Mouse (Mus musculus) myocyte (in vitro differentiated cells): ENCODE data around the gene Adam4. TPM values are rescaled to one million over a fixed set of nuclear protein-coding genes. Genes with fewer than 3 reads are reported as not detected.
"Not testable (repeated sequence)": the region's sequence is repeated elsewhere in the genome, so short reads cannot be mapped to it uniquely, and the experiment has no call there.

Experiments
- H3K27me3 ChIP-seq: one replicate; pipeline ENCODE4 v1.6.1; 2011; ENCODE audit not compliant: control insufficient read depth, insufficient read depth, insufficient read length
- H3K36me3 ChIP-seq: one replicate; pipeline ENCODE4 v1.6.1; 2011; ENCODE audit not compliant: control insufficient read depth, insufficient read depth
- H3K4me2 ChIP-seq: one replicate; pipeline ENCODE4 v1.6.1; 2011; ENCODE audit warnings: low read depth, control low read depth
- H3K4me3 ChIP-seq: one replicate; pipeline ENCODE4 v1.5.1; 2011; ENCODE audit warnings: mild to moderate bottlenecking, control low read depth, moderate library complexity
- H3K79me2 ChIP-seq: one replicate; pipeline ENCODE4 v1.6.1; 2011; ENCODE audit not compliant: control insufficient read depth, insufficient read depth
- H3ac ChIP-seq: one replicate; pipeline ENCODE4 v1.6.1; 2011; ENCODE audit not compliant: control insufficient read depth, insufficient read length
- CEBPB ChIP-seq: IDR thresholded peaks from 2 replicates; pipeline ENCODE4 v1.6.1; 2011; ENCODE audit warnings: mild to moderate bottlenecking, moderate library complexity; ENCODE audit not compliant: poor library complexity, insufficient read depth, severe bottlenecking
- E2F4 ChIP-seq: IDR thresholded peaks from one replicate; pipeline ENCODE4 v1.6.1; 2011; ENCODE audit warnings: mild to moderate bottlenecking, control low read depth, moderate library complexity; ENCODE audit not compliant: insufficient read depth
- MAX ChIP-seq: IDR thresholded peaks from one replicate; pipeline ENCODE4 v1.6.1; 2011; ENCODE audit warnings: low read depth, mild to moderate bottlenecking, control low read depth
- MYOD1 ChIP-seq, 3 experiments: IDR thresholded peaks; one replicate each; pipeline ENCODE4 v1.6.1; 2011; ENCODE audit warnings: control low read depth in 2 of 3, low read depth in 2 of 3, mild to moderate bottlenecking in 2 of 3, moderate library complexity in 1 of 3; ENCODE audit not compliant: insufficient read length in 2 of 3, control insufficient read depth in 1 of 3
- MYOG ChIP-seq, 3 experiments: IDR thresholded peaks; one replicate each; pipeline ENCODE4 v1.6.1; 2011; ENCODE audit warnings: control low read depth in 2 of 3, low read depth in 2 of 3, mild to moderate bottlenecking in 2 of 3; ENCODE audit not compliant: insufficient read length in 2 of 3, control insufficient read depth in 1 of 3, insufficient read depth in 1 of 3
- POLR2A ChIP-seq: IDR thresholded peaks from one replicate; pipeline ENCODE4 v1.6.1; 2011; ENCODE audit warnings: low read depth, mild to moderate bottlenecking, control low read depth, moderate library complexity; ENCODE audit not compliant: insufficient read length
- POLR2AphosphoS2 ChIP-seq: IDR thresholded peaks from one replicate; pipeline ENCODE4 v1.6.1; 2011; ENCODE audit warnings: low read depth, control low read depth; ENCODE audit not compliant: insufficient read length
- REST ChIP-seq: IDR thresholded peaks from one replicate; pipeline ENCODE4 v1.6.1; 2011; ENCODE audit warnings: mild to moderate bottlenecking, control low read depth, moderate library complexity; ENCODE audit not compliant: insufficient read depth, insufficient read length
- SRF ChIP-seq: IDR thresholded peaks from one replicate; pipeline ENCODE4 v1.6.1; 2011; ENCODE audit warnings: low read depth; ENCODE audit not compliant: control insufficient read depth, insufficient read length
- TCF12 ChIP-seq: IDR thresholded peaks from one replicate; pipeline ENCODE4 v1.6.1; 2011; ENCODE audit warnings: mild to moderate bottlenecking, control low read depth; ENCODE audit not compliant: poor library complexity, insufficient read depth, severe bottlenecking
- TCF3 ChIP-seq: IDR thresholded peaks from one replicate; pipeline ENCODE4 v1.6.1; 2011; ENCODE audit warnings: low read depth, control low read depth; ENCODE audit not compliant: insufficient read length
- USF1 ChIP-seq: IDR thresholded peaks from one replicate; pipeline ENCODE4 v1.6.1; 2011; ENCODE audit warnings: low read depth, mild to moderate bottlenecking, control low read depth, moderate library complexity
- polyA plus RNA-seq: library from polyadenylated mRNA; unstranded; fragments of >200 nt; fragmentation: generic; extraction: Trizol; gene quantifications from one replicate; pipeline ENCODE4 v1.2.1, GENCODE M21; 2012; ENCODE audit warnings: missing spikeins

Adam4 gene
- polyA plus RNA-seq, 1 experiment, result 0.22 TPM

- no peaks in the 10 kb centered on the region for H3K79me2 ChIP-seq
- no peak overlapping the region for H3K4me3 ChIP-seq
- no peak overlapping the region for H3K4me2 ChIP-seq
- no peaks in the 10 kb centered on the region for H3K27me3 ChIP-seq
- TF ChIP-seq MYOD1 (IDR thresholded peaks at IDR 0.05; ENCODE audit: control insufficient read depth in 1 of 3, insufficient read length in 2 of 3, low read depth in 2 of 3) (no peak), TCF12 (no peak), MYOG (IDR thresholded peaks at IDR 0.05; ENCODE audit: control insufficient read depth in 1 of 3, insufficient read depth in 1 of 3, insufficient read length in 2 of 3, low read depth in 2 of 3) (no peak), USF1 (no peak), REST (no peak), POLR2AphosphoS2 (no peak), E2F4 (no peak), POLR2A (no peak), MAX (no peak), SRF (no peak), CEBPB (no peak), TCF3 (no peak)
- H3ac ChIP-seq, result no peak overlapping the region
- no peaks in the 10 kb centered on the region for H3K36me3 ChIP-seq
Observed at GRCm38 (mm10) chr12:81402187-81402586, 19.6 kb downstream of the Adam4 start.

- H3K79me2 ChIP-seq, H3ac ChIP-seq, H3K36me3 ChIP-seq, H3K27me3 ChIP-seq, H3K4me3 ChIP-seq, H3K4me2 ChIP-seq: not testable (repeated sequence)
Observed at GRCm38 (mm10) chr12:81379364-81379763, 42.4 kb downstream of the Adam4 start, which contains the start of gene Gm4787. Gene Gm4787 (minus strand): TSS chr12:81379464.

Other genes with a start within 250 kb of the Adam4 start
- gene Slc8a3, start 88.8 kb downstream of the Adam4 start, polyA plus RNA-seq, result 0.05 TPM
- 0.10 TPM for gene Gm4787, start 42.5 kb downstream of the Adam4 start, polyA plus RNA-seq
- gene Cox16, start 63.2 kb upstream of the Adam4 start, polyA plus RNA-seq, result 92.6 TPM
- gene Gm20498, start 111.0 kb upstream of the Adam4 start, polyA plus RNA-seq, result 32.0 TPM
- 10.0 TPM for gene Synj2bp, start 111.0 kb upstream of the Adam4 start, polyA plus RNA-seq
- 0.06 TPM for gene Adam21, start 146.5 kb upstream of the Adam4 start, polyA plus RNA-seq
- gene Med6, start 173.1 kb upstream of the Adam4 start, polyA plus RNA-seq, result 25.9 TPM
- gene Ttc9, start 209.3 kb upstream of the Adam4 start, polyA plus RNA-seq, result 31.2 TPM